Mouse (Mus musculus) spleen, postnatal 36 days (tissue): ENCODE measurements around the gene Rsad2.

Experiments
- DNase-seq, 2 experiments: peaks; one replicate each; pipeline ENCODE4 v3.0.0; 2022; ENCODE audit warnings: low spot score in 2 of 2, mixed read lengths in 1 of 2

The Rsad2 gene

DNA sequence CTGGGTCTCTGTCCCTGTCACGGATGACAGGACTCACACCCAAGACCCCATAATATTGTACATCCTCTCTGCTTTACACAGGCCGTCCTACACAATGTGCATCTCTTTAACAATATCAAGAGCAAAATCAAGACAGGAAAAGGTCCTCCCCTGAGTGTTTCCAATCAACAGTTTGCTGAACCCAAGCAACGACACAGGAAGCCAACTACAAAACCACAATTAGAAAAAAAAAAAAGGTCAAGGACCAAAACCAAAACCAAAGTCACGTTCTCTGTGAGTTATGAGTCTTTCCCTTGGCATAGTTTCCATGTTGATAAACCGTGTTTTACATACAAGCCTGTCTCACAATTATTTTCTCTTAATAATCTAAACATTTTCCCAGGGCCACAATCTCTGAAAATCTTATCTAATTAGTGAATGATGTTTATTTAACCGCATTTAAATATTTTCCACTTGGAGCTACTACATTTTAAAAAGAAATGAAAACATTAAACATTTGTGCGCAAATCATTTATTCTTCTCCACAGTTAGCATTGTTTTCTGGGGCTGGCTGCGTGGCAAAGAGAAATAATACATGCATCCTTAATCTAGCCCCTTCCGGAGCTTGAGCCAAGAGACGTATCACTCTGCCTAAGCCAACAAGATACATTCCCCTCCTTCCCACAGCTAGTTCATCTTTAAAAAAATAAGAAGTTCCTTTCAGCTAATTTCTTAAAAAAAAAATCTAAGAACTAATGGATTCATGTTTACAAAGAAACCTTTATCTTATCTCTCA, 54.4 kb downstream of the Rsad2 start:
- peak; percentile 62 to 72 for DNase-seq

DNA sequence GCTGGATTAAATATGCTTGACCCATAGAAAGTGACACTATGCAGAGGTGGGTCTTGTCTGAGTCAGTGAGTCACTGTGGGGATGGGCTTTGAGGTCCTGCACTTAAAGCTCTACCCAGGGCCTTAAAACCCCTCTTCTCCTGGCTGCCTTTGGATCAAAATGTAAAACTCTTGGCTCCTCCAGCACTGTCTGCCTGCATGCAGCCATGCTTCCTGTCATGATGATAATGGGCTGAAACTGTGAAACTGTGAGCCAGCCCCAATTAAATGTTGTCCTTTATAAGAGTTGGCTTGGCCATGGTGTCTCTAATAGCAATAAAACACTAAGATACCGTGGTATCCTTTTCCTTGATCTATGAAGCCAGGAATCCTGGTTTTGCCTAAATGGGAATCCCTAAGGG, 55.0 kb downstream of the Rsad2 start:
- no peak for DNase-seq

DNA sequence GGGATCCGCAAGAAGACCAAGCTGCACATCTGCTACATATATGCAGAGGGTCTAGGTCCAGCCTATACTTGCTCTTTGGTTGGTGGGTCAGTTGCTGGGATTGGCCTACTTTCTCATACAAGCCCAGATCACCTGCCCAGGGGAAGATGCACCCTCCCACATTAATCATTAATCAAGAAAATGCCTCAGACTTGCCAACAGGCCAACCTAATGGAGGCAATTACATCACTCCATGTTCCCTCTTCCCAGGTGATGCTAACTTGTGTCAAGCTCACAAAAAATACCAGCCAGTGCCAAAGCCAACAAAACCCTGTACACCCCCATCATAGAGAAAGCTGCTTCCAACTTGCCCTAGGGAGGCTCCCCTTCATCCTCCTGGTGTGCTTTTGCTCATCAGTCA, 55.5 kb downstream of the Rsad2 start:
- no peak for DNase-seq

DNA sequence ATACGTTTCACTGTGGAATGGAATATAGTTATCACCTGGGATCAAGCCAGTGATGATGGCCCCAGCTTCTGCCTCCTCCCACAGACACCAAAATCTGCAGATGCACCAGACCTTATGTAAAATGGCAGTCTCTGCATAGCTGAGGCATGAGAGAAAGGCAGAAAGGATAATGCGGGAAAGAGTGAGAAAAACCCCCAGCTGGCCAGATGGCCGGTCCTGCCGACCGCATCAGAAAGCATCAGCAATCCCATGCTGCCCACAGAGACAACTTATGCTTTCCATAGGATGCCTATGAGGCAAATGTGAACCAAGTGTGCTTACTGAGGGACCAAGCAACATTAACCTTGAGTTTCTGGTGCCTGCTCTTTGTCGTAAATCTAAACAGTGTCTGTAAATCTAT, 56.9 kb downstream of the Rsad2 start:
- no peak for DNase-seq

DNA sequence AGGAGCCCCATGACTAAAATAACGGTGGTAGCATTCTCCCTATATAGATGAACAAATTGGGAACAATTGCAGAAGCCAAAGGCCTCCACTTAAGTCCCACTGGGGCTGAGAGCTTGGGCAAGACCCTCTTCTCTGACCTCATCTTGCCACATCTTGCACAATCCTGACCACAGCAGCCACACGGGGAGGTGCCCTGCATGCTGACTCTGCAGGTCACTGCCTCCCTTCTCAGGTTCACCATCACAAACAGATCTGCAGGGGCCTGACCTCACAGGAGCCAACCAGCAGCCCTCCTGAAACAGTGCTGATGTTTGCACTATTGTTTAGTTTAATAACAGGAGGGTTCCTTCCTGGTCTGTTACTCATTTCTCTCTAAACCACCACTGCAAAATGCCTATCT, 57.7 kb downstream of the Rsad2 start:
- DNase-seq, result peak in 1 of 2 experiments; percentile 31

DNA sequence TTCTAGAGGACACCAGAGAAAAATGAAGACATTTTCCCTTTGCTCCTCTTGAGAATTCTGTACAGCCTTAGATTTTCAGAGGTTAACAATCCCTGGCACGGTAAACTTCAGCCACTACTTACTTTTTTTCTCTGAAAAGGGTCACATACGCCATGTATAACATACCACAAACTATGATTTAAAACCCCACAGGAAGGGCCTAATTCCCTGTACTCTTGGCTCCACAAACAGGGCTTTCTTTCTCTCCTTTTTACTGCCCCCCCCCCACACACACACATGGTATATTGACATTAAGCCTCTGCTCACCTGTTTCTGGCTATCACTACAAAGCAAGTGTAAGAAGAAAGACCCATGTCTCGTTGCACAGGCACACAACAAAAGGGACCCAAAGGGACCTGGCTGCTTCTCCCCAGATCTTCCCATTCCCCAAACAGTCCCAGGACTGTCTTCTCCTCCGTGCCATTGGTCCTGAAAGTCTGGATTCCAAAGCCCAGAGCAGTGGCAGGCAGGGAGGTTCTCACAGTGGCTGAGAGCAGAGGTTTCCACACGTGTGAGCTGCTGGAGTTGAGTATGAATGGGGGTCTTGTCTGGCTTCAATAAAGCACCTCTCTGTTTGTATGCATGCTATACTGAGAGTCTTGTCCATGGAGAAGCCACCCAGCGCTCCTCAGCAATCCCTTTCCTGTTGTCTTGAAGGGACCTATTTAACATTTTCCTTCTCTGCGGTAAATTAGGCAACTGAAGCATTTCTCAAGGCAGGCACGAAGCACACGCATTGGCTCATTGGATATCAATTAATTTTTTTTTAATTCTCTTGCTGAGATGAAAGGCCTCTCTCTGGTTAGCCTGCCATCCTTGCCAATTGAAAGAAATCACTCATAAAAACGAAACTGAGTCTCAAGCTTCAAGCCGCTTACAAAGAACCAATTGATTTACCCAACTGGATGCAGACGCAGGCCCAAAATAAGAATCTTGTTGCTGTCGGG, 61.5 kb downstream of the Rsad2 start:
- no peak for DNase-seq

DNA sequence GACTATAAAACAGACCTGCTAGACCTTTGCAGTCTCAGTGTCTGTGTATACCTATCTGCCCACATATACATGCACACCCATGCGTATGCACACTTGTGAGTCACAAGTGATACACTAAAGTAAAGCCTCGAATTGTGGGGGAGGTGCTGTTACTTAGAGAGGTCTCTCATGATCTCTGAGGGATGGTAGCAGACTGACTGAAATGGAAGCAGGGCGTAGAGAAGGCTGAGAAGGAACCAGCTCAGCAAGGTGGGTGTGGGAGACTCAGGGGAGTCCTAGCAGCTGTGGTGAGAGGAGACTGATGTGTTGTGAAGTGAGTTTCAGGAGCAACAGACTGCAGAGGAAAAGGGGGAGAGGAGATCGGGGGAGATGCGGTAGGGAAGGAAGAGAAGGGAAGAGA, 63.0 kb downstream of the Rsad2 start:
- no peak for DNase-seq
